Mouse (Mus musculus) layer of hippocampus, adult 8-10 months (tissue): ENCODE data around the gene Mpp6. TPM values are rescaled to one million over a fixed set of nuclear protein-coding genes. Genes with fewer than 3 reads are reported as not detected.

ENCODE experiments used
- DNase-seq, 2 experiments: peaks; one replicate each; pipeline ENCODE4 v3.0.0; 2022; ENCODE audit warnings: low spot score in 2 of 2
- total RNA-seq, 4 experiments: library from RNA; stranded (reverse); gene quantifications; 2 replicates each; pipeline ENCODE4 v1.2.4; 2022

Gene Mpp6
- 100 to 1,000 TPM in 2 of 4 experiments, 10 to 100 TPM in 2; 83.9 to 106 (median 92.9) TPM for total RNA-seq

DNA sequence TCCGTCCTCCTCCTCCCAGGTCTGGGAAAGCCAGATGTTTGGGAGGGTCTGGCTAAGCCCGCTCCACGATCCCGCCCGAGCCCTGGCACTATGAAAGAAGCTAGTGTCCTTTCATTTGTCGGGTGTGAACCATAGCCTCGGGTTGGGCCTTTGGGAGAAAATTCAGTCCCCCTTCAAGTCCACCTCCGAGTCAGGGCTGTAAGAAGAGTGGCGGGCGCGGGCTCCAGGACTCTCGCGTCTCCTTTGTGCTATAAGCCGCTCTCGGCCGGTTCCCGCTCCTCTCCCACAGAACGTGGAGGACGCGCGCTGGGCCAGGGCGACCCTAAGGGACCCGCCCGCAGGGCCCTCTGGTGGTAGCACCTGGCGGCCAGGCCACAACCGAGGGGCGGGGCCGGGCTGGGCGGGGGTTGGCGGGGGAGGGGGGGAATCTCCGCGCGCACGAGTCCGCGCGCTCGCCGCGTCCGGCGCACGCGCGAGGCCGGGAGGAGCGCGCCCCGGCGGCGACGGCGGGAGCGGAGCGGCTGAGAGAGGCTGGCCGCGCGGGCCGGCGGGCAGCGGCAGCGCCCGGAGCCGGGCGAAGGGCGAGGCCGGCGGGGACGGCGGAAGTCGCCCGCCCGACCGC, at the start of gene Mpp6:
TSS of gene Mpp6 (plus strand) at position 485 of the 622 bp plus-strand sequence.
- peak; percentile 47 to 58 for DNase-seq

DNA sequence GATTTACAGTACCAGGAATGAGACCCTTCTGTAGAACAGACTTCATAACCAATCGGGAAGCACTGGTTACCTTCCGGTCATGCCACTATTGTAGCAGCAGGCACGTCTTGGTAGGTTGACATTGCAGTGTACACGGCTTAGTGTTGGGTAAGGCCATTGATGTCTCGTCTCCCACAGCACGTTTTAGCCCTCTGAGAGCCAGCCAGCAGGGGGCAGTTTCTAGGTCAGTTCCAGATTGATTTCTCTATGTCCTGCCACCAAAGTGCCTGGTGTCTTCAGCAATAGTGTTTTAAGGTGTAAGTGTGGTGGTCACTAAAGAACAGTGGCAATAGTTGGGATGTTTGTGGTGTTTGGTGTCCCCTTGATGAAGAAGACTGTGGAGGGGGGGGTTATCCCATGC, 43.9 kb upstream of the Mpp6 start:
- no peak for DNase-seq

DNA sequence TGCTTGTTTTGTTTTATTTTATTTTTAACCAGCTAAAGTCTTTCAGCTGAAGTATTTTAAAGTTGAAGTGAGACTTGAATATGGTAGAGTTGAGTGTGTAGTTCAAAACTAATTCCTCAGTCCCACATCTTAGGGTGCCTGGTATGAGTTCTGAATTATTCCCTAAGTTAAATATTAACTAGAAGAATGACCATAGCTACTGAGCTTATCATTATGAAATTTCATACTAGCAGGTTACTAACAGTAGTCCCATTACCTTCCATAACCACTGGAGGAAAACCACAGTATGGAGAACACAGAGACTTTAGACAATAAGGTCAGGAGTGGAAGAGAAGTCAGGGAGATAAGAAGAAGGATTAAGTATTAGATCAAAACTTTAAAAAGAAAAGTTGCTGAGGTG, 41.6 kb upstream of the Mpp6 start:
- DNase-seq: no peak

DNA sequence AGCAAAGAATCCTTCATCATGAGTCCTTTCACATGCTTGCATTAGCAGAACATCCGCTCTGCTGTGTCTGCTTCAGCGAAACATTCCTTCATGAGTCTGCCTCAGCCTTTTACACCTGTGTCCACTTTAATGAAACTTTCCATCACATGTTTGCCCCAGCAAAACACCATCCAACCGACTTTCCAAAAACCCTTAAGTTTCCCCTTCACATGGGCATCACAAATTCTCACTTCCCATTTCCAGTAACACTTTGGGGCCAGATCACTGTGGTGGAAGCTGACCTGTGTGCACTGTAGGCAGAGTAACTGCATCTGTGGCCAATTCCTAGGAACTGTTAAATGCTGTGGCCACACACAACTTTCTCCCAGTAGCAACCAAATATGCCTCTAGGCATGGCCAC, 34.8 kb upstream of the Mpp6 start:
- no peak for DNase-seq

DNA sequence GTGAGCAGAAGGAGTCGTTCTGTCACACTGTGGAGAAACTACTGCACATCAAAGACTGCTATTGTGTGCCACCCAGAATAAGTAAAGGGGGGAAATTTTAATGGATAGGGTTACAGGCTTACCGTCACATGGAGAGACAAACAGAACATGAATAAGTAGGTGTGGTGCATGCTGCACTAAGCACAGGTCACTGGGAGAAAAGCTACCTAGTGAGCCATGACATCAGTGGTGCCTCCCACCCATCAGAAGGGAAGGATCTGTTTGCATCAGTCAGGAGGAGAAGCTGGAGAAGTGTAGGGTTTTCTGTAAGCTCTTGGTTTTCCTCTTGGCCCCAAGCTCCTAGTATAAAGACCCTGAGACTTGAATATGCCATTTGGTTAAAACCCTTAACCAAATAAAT, 33.6 kb upstream of the Mpp6 start:
- DNase-seq: no peak

DNA sequence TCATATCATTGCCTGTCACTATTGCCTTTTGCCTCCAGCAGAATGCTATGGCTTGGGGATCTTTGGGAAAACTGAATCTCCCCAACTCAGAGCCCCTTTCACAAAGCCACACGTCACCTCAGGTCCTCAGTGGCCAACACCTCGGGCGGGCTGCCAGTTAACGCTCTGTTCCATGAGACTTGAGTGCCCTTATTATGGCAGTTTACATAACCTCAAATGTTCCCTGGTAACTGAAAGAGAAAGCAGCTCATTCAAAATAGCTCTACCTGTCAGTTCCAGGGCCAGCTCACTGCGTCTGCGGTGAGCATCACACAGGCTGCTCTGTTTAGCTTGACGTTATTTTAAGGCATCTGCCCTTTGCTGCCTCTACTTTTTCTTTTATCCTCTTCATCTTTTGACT, 29.6 kb upstream of the Mpp6 start:
- no peak for DNase-seq

DNA sequence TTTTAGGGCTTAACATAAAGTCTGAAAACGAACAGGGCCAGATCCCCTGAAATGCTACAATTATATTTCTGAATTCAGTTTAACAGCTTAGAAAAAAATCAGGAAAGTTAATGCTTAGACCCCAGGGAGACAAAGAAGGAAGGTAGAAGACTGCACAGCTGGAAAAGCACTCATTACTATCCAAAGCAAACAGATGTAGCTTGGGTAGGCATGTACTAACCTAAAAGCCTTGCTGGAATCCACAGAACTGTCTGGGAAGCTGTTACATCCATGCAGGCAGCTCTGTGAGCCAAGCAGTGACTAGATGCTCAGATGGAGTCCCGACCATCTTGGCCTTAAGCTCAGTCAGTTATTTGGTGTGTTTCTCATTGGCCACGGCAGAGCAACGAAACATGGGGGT, 24.8 kb upstream of the Mpp6 start:
- no peak for DNase-seq

DNA sequence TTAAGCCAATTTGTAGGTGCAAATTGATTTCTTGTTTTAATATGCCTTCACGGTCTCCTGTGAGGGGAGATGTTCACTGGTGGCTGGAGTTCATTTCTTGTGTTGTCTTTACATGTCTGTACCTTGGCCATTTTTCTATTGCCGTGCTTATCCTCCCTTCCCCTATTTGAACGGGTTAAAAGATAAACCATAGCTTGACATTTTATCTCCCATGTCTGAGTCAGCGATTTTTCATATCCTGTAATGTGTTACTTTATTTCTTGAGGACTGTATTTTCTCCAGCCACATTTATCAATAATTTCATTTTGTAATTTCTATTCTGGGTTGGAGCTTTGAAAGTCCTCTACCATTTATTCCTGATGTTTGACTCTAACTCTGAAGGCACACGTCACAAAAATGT, 20.7 kb upstream of the Mpp6 start:
- no peak for DNase-seq

DNA sequence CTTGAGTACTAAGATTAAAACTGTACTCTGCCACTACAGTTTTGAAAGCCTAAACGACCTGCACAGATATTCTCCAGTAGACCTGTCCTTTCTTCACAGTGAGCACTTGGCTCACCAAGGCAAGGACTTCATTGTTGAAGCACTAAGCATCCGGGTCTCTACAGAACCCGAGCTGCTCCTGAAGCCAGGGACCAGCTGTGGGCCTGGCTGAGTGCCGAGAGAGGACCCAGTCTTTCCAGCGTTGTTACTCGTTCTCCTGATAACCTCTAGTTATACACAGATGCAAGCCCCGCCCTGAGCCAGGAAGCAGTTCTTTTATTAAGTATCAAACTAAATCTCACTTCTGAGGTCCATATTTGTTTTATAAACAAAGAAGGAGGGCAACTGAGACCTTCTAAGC, 19.8 kb upstream of the Mpp6 start:
- no peak for DNase-seq

DNA sequence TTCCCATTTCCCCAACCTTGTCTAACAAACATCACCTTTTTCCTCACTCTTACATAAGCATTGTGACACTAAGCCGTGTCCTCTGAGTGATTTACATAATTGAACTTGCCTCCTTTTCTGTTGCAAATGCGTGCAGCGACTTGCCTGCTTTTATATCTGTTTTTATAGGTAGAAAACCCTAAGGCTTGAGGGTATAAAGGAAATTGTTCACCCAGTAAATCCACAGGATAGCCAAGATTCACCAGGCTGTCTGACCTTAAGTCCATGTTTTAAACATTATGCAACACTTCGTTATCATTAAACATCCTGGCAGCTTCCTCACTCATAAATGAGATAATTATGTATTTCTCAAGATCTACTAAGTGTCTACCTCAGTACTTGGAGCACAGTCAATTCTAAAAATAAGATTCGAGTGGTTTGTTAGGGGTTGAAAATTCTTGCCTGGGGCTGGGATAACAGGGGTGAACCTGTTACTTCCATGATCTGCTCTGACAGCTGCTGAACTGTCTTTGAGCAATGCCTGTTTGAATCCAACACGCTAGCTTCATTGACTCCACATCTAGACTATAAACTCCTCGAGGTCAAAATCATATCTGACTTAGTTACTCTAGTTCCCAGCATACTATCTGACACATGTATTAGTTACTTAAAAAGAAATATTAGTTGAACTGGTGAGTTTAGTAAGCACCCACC, 18.4 kb upstream of the Mpp6 start:
- DNase-seq: no peak

DNA sequence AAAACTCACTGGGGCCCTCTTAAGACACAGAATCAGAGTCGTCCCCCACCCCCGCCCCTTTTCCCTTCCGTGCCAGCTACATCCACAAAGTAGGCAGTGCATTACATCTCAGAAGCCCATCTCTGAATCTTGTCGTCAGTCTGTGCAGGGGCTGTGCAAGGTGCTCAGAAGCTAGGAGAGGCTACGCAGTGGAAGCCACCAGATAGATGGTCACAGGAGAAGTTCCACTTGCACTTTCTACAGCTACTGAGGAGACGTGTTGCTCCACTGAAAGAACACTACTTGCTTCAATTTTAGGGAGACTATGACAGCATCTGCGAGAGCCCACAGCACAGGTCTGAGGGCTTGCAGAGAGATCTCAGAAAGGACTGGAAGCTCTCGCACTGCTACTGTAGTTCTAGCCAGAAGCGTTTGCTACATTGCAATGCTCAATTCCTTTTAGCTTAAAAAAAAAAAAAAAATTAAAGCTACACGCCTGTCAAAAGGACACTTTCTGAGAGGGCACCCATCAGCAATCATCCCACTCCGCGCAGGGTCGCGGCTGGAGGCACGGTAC, 762 bp upstream of the Mpp6 start:
- peak in 1 of 2 experiments; percentile 12 for DNase-seq

DNA sequence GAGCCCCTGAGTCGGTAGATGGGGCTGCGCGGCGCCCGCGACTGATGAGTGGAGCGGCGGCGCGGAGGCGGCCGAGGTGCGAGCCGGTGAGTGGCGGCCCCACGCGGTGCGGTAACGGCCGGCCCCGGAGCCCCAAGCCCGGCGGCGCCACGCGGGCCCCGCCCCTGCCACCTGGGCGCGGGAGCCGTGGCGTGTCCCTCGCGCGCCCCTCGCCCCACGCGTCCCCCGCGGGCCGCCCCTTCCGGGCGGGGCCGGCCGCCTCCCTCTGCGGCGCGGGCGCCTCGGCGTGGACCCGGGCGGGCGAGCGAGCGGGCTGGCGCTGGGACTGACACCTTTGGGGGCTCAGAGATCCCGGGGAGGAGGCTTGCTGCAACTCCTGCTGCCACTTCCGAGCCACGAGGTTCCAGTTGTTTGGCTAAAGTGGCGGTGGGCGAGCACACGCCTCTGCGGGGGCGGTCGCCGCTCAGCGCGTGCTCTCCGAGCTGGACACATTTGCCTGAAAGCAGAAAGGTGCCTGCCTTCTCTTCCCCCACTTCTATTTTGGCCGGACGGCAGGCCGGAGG, 419 bp downstream of the Mpp6 start:
- peak; percentile 14 to 27 for DNase-seq

DNA sequence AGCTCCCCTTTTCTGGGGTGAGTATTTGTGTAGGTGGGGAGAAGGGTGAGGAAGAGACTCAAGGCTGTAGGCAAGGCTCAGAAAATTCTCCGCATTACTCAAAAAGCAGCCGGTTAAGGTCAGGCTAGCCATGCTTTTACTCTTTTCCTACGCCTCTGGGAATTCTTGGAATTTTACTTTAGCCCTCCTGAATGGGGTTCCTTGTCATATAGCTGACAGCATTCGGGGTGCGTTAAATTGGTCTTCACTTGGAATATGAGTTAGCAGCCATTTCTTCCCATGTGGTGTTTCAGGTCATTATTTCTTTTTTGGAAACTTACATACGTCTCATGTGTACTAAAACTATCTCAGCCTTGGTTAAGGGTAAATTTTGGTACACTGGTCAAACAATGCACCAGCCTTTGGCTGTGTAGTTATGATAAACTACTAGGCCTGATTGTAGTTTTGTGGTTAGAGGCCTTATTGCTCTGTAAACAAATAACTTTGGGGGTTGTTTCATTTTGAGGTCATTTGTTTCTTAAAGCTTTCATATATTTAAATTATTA, 1.1 kb downstream of the Mpp6 start:
- DNase-seq: no peak

DNA sequence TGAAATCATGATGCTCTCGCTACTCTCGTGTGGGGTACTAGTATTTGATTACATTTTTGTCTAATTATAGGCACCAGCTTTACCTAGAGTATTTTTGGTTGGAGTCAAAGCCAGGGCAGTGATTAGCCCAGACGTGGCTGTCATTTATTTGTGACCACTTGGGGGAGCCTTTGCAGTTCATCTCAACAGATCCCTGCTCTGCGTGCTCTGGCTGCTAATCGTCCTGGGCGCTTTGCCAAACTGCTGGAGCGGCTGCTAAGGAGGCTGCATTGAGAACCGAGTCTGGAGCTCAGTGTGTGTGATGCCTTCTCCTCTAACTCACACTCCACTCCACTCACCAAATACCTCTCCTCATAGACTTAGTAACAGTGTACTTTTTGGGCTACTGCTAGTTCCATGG, 2.7 kb downstream of the Mpp6 start:
- DNase-seq: peak; percentile 92 to 95

DNA sequence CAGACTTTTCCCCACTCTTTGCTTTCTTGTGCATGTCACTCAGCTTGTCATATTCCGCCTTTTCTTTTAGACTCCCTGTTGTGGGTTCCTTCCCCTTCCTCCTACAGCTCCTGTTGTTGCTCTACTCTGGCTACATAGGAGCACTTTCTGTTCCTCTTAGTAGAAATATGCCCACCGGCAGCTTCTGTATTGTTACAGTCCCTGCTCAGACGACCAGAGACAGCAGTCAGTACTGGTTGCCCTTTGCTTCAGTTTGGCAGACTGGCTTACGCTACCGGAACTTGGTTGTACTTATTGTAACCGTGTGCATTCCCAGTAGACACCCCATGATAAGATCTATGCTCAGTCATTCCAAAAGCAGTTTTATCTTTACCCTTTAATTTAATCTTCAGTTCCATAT, 4.2 kb downstream of the Mpp6 start:
- DNase-seq: no peak

DNA sequence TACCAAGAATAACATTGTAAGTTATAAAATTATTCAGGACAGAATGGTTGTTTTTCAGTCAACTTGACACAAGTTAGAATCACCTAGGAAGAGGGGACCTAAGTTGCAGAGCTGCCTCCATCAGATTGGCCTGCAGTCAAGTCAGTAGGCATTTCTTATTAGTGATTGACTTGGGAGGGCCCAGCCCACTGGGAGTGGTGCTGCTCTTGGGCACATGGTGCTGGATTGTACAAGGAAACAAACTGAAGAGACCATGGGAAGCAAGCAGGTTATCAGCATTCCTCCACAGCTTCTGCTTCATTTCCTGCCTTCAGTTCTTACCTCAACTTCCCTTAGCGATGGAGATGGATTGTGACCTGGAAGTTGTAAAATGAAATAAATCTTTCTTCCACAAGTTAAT, 10.9 kb downstream of the Mpp6 start:
- no peak for DNase-seq

DNA sequence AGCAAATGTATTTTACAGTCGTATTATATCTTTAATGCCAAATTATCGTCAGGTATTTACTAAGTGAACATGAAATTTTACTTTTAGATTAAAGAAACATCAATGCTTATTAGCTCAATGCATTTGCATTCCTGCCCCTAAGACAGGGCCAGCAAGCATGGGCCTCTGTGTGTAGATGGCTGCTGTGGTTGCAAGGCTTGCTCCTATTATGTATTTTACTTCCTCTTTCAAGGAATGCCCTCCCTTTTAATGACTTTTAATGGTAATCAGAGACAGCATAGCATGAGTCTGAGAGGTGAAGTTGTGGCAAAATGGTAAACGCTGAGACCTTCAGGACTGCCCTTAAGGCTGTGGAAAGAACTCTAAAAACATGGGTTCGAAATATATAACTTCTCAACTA, 12.8 kb downstream of the Mpp6 start:
- no peak for DNase-seq

DNA sequence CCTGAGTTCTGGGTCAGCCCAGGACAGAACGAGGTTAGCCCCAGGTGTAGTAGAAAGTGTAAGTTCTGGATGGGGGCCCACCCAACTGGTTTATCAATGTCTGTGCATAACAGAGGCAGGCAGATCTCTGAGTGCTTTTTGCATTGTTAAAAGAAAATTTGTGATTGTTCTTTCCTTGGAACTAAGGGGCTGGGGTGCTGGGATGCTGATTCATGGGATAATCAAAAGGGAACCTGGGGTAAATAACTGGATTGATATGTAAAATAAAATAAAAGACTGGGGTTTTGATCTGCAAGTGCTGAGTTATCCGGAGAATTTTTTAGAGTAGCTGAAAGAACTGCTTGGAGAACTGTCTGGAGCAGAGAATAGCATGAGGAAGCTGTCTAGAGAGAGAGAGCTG, 14.2 kb downstream of the Mpp6 start:
- no peak for DNase-seq

DNA sequence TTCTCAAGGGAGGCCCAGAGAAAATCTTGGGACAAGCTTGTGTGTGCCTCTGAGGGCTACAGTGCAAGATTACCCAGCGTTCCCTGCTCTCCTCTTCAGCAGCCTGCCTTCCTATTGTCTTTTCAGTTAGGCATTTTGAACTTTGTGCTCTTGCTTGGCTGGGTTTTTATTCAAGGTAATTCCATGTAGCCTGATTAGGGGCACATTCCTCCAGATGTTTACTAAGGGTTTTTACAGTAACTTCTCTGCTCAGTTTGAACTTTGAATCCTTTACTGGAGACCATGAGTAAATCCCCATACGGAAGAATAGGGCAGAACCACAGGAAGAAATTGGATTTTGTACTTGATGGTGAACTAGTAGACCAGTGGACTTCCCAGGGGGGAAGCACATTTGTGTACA, 16.3 kb downstream of the Mpp6 start:
- DNase-seq: no peak

DNA sequence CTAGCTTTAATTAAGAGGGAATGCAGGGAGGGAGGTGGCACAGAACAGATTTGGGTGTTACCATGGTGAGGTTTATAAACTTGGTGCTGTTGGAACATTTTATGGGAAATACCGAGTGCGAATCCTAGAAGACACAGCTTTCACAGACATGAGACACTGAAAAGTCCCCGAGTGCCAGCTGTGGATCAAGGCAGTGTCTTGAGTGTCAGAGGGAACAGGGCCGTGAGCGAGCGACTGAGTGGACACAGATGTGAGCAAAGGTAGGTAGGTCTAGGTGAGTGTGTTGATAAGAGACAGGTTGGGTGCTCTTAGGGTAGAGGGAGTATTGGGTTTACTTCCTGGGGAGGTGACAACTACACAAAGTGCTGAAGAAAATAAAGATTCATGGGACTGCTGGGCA, 17.5 kb downstream of the Mpp6 start:
- no peak for DNase-seq

DNA sequence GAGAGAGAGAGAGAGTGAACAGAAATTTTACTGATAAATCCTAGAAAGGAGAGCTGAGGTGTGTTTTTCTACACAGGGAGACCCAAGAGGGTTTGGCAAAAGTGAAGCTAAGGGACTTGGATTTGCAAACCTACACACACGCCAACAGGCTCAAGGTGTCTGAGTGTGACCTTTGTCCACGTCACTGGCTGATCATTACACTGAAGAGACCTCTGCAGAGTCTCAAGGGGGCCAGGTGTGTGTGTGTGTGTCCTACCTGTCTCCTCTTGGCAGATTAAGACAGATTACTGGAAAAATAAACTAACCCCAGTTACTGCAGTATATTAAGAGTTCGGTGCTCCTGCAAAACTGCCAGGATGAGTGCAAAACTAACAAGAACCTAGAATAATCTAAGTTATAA, 27.6 kb downstream of the Mpp6 start:
- no peak for DNase-seq

DNA sequence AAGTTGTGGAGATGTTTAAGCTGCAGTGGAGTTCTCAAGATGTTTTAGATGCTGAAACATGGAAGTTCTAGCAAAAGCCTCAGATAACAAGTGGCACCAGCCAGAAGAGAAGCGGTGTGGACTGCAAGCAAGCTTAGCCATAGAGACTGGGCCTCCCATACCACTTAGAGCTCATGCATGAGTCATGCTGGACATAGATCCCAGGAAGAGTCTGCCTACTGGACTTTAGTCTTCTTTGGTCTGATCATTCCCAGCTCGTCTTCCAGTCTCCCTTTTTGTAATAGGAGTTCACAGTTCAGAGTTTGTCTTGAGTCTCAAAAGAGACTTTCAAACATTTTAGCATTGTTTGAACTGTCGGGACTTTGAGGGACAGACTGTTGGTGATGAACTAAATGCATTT, 29.5 kb downstream of the Mpp6 start:
- no peak for DNase-seq

DNA sequence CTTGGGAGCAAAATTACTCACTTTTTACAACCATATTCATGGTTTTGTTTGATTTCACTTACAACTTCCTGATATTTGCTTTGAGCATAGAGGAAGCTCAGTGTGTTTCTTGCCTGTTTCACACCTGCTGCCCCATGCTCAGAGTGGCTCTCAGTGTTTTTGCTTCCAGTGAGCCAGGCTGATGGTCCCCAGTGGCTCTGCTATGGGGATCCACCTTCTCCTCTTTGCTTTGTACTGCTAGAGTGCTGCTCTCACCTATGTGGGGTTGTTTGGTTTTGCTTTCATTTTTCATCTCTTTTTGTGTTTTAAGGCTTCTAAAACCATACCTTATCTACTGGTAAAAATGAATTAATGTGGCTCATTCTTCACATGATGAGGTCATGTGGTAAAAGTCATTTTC, 36.1 kb downstream of the Mpp6 start:
- DNase-seq: no peak
